Mouse (Mus musculus) neural tube, embryonic 14.5 days (tissue): ENCODE measurements around the gene Gm49398. TPM values are rescaled to one million over a fixed set of nuclear protein-coding genes. Genes with fewer than 3 reads are reported as not detected.

Experiments used
- ATAC-seq: fragments of 200-750 bp; cut with Nextera tagmentation; 2 replicates; pipeline ENCODE4 v1.8.0; 2017; ENCODE audit warnings: low read depth, mild to moderate bottlenecking, moderate TSS enrichment, moderate library complexity
- H3K27ac ChIP-seq: fragments of 300-500 bp; sonication (generic); 2 replicates; pipeline ENCODE4 v1.5.1; 2014; ENCODE audit warnings: low read depth, mild to moderate bottlenecking, control low read depth, low read length, moderate library complexity, mixed read lengths
- H3K27me3 ChIP-seq: fragments of 300-500 bp; sonication (generic); 2 replicates; pipeline ENCODE4 v1.6.1; 2014; ENCODE audit warnings: low read length; ENCODE audit not compliant: control insufficient read depth, insufficient read depth
- H3K36me3 ChIP-seq: fragments of 300-500 bp; sonication (generic); 2 replicates; pipeline ENCODE4 v1.6.1; 2014; ENCODE audit warnings: low read length, mixed read lengths; ENCODE audit not compliant: control insufficient read depth, insufficient read depth
- H3K4me1 ChIP-seq: fragments of 300-500 bp; sonication (generic); 2 replicates; pipeline ENCODE4 v1.6.1; 2014; ENCODE audit warnings: low read length; ENCODE audit not compliant: control insufficient read depth, insufficient read depth
- H3K4me2 ChIP-seq: fragments of 300-500 bp; sonication (generic); 2 replicates; pipeline ENCODE4 v1.6.1; 2014; ENCODE audit warnings: mild to moderate bottlenecking, low read depth, low read length, control low read depth
- H3K4me3 ChIP-seq: fragments of 300-500 bp; sonication (generic); 2 replicates; pipeline ENCODE4 v1.5.1; 2014; ENCODE audit warnings: low read depth, low read length, control low read depth, mixed read lengths
- H3K9ac ChIP-seq: fragments of 300-500 bp; sonication (generic); replicated peaks from 2 replicates; pipeline ENCODE4 v1.6.1; 2014; ENCODE audit warnings: low read depth, mild to moderate bottlenecking, control low read depth, low read length, mixed read lengths
- H3K9me3 ChIP-seq: fragments of 300-500 bp; sonication (generic); 2 replicates; pipeline ENCODE4 v1.6.1; 2016; ENCODE audit warnings: low read length; ENCODE audit not compliant: control insufficient read depth
- WGBS: fragments of 180-500 bp; shearing (Covaris S2); extraction: QIAGEN DNeasy Blood & Tissue Kit; methylation state at CpG from one replicate; pipeline ENCODE4 v1.1.7; 2014; 5-methylcytosine and 5-hydroxymethylcytosine counted together
- microRNA-seq: library from miRNA; unstranded; fragments of <30 nt; microRNA quantifications from one replicate; pipeline ENCODE4, GENCODE M21; 2016
- polyA plus RNA-seq: library from polyadenylated mRNA; unstranded; fragments of >200 nt; fragmentation: Nextera tagmentation; extraction: Ambion mirVana; gene quantifications from 2 replicates; pipeline ENCODE4 v1.2.1, GENCODE M21; 2014

The Gm49398 gene
- polyA plus RNA-seq = not detected in 2 replicates

DNA sequence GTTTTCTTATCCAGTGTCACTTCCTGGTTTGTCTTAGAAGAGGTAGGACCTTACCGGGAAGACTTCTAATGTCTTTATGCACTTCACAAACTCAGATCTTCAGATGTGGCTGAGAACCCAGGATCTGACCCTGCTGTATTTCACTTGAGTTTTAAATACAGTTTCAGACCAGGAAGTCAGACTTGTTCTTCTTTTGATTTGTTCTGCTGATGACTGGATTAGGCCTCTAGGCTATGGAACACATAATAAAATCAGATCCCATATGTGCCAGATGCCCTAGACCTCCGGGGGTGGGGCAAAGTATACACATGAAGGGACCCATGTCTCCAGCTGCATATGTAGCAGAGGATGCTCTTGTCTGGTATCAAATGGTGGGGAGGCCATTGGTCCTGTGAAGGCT lies at the start of gene Gm49398:
Gene Gm49398 (minus strand): TSS at position 101 of the 400 bp plus-strand sequence.
- no peak for ATAC-seq
- Histone ChIP-seq H3K4me3 (no peak within 1 kb of the TSS), H3K27ac (no peak within 1 kb of the TSS), H3K4me2 (no peak within 1 kb of the TSS), H3K4me1 (no peaks in the 10 kb centered on the region), H3K27me3 (no peaks in the 10 kb centered on the region), H3K36me3 (no peaks in the 10 kb centered on the region), H3K9ac (no peak within 1 kb of the TSS), H3K9me3 (peaks cover 5% of the 10 kb centered on the region; the same call in 1 of the 2 replicates)
- WGBS = 84% methylated on average over 2 of the region's 2 CpGs

GRCm38 (mm10) chr13:61255258-61255657 lies 33.4 kb downstream of the Gm49398 start, which contains the start of gene Cts8:
Cts8 (minus strand) TSS chr13:61255358.
- no peak for ATAC-seq
- Histone ChIP-seq H3K36me3 (no peaks in the 10 kb centered on the region), H3K4me2 (no peak within 1 kb of the TSS), H3K9me3 (peaks cover 2% of the 10 kb centered on the region; the same call in 1 of the 2 replicates), H3K27ac (no peak within 1 kb of the TSS), H3K27me3 (no peaks in the 10 kb centered on the region), H3K4me1 (no peaks in the 10 kb centered on the region), H3K9ac (no peak within 1 kb of the TSS), H3K4me3 (no peak within 1 kb of the TSS)
- WGBS = 90% methylated on average over 2 of the region's 2 CpGs

GRCm38 (mm10) chr13:61241076-61241947 lies 47.3 kb downstream of the Gm49398 start:
- Histone ChIP-seq H3K27ac (no peak overlapping the region), H3K4me2 (no peak overlapping the region), H3K9ac (no peak overlapping the region), H3K36me3 (no peaks in the 10 kb centered on the region), H3K4me3 (no peak overlapping the region), H3K4me1 (no peaks in the 10 kb centered on the region), H3K9me3 (0 out of 2 replicates have a peak, but pooled peaks cover 4% of the 10 kb centered on the region), H3K27me3 (no peaks in the 10 kb centered on the region)
- no peak for ATAC-seq
- WGBS = 65% methylated on average over 13 of the region's 13 CpGs

- ATAC-seq = no peak
- Histone ChIP-seq H3K27ac (no peak within 1 kb of the TSS), H3K4me2 (no peak within 1 kb of the TSS), H3K4me1 (no peaks in the 10 kb centered on the region), H3K9me3 (peaks cover 12% of the 10 kb centered on the region; the same call in 1 of the 2 replicates), H3K4me3 (no peak within 1 kb of the TSS), H3K27me3 (no peaks in the 10 kb centered on the region), H3K9ac (no peak within 1 kb of the TSS), H3K36me3 (no peaks in the 10 kb centered on the region)
- 94% methylated on average over 3 of the region's 3 CpGs for WGBS
Measured at GRCm38 (mm10) chr13:61203310-61203709, 85.3 kb downstream of the Gm49398 start, which contains the start of gene Cts6. Cts6 (minus strand) TSS chr13:61203410.

Small RNA genes within 50 kb of the gene (microRNA-seq; reads per million reads assigned to microRNA genes)
- not detected for gene Gm27704

Other genes starting within 250 kb of the Gm49398 start
- gene Ctsq, start 248.2 kb downstream of the Gm49398 start, polyA plus RNA-seq = not detected in 2 replicates
- gene Ctsr, start 124.6 kb downstream of the Gm49398 start, polyA plus RNA-seq = not detected in 2 replicates
- gene Cts6, start 85.4 kb downstream of the Gm49398 start, polyA plus RNA-seq = not detected in 2 replicates
- gene Cts8, start 33.5 kb downstream of the Gm49398 start, polyA plus RNA-seq = not detected in 2 replicates
- not detected in 2 replicates for gene Cts7, start 69.4 kb upstream of the Gm49398 start, polyA plus RNA-seq